Mouse (Mus musculus): ENCODE data around the gene Nadk.

The Nadk gene

GRCm38 (mm10) chr4:155601997-155602456, 39.8 kb downstream of the Nadk start:
- ATAC-seq (ENCODE audit: low TSS enrichment): peak; percentile 27; the same call in 1 of the 2 replicates

- no peak for ATAC-seq (ENCODE audit: low TSS enrichment)
These were observed 40.6 kb downstream of the Nadk start for GRCm38 (mm10) chr4:155602753-155603152.

- no peak for ATAC-seq (ENCODE audit: low TSS enrichment)
These were observed 41.6 kb downstream of the Nadk start for GRCm38 (mm10) chr4:155603801-155604200.

DNA sequence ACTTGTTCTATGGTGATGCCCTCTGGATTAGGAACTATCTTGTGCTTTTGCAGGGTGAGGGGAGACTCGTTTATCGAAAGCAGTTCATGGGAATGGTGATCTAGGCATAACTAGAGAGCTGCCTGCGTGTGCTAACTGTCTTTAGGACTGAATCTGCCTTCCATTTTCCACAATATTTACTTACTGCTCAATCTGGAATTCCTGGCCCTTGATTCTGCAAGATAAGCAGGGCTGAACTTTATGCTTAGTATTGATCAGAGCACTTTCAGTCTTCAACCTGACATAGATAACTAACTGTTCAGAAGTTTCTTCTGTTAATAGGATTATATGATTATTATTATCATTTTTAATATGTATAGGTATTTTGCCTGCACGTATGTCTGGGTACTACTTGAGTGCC, 43.0 kb downstream of the Nadk start:
- ATAC-seq (ENCODE audit: low TSS enrichment): no peak

DNA sequence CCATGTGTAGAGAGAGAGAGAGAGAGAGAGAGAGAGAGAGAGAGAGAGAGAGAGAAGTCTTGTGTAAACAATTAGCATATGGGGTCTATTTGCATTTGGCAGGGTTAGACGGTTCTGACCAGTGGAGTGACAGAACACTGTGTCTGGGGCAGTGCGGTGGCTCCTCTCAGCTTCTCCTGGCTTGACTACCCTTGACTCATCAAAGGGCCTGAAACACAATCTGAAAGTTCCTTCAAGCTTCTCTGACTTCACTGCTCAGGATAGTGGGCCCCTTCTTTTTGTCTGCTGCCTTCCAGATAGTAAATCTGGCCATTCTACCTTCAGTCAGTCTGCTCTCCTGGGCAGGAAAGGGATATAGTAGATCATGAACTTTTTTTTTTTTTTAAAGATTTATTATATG, 44.6 kb downstream of the Nadk start:
- no peak for ATAC-seq (ENCODE audit: low TSS enrichment)

- ATAC-seq (ENCODE audit: low TSS enrichment): no peak
These were observed 49.7 kb downstream of the Nadk start for GRCm38 (mm10) chr4:155611860-155612259.

GRCm38 (mm10) chr4:155613264-155613663, 51.1 kb downstream of the Nadk start:
- ATAC-seq (ENCODE audit: low TSS enrichment): no peak

DNA sequence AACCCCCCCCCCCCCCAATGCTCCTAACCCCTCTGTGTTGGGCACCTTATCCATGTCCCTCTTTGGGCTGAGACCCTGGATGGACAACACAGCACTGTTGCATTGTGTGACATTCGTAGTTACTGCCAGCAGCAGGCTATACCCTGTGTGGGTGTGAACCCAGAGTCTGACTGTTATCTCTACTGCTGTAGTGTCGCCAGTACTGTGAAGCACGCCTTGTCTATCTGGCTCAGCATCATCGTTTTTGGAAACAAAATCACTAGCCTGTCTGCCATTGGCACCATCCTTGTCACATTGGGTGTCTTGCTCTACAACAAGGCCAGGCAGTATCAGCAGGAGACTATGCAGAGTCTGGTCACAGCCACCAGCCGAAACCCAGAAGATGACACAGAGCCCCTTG, 56.1 kb downstream of the Nadk start:
- no peak for ATAC-seq (ENCODE audit: low TSS enrichment)

DNA sequence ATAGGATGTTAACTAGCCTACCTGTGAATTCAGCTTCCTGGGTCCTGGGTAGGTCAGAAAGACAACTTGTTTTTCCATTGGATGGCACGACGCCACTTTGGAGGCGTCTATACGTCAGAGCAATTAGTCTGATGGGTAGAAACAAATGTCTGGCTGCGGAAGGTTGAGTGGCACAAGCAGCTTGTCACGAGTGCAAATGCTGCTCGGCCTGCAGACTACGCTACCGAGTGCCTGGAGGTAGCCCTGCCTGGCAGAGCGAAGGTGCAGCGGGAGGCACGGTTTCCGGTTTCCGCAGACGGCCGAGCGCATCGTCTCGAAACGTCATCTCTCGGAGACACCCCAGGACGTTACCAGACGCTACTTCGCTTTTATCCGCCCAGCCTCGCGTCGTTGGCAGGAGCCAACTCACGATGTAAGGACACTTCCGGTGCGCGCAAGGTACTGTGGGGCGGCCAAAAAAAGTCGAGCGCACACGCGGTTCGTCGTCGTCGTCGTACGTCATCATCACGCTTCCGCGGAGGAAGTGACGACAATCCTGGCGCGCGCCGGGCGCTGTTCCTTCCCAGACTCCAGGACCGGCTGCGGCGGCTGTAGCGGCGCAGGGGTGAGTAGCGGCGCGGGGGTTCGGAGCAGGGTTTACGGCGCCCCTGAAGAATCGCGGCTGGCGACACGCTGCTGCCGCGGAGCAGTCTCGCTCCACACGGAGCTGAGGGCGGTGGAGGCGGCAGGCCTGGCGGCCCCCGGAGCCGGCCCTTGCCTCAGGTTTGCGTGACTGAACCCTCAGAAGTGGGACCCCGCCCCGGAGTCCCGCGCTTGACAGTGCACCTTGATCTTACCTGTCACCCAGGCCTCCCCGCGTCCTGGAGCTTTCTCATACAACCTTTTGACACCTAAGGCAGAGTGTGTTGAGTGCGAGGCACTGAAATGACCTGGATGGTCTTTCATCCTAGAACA, 62.4 kb downstream of the Nadk start, which contains the start of gene Cdk11b:
TSS of gene Cdk11b (plus strand) at position 517 of the 954 bp plus-strand sequence.
- ATAC-seq (ENCODE audit: low TSS enrichment): peak; percentile 99

DNA sequence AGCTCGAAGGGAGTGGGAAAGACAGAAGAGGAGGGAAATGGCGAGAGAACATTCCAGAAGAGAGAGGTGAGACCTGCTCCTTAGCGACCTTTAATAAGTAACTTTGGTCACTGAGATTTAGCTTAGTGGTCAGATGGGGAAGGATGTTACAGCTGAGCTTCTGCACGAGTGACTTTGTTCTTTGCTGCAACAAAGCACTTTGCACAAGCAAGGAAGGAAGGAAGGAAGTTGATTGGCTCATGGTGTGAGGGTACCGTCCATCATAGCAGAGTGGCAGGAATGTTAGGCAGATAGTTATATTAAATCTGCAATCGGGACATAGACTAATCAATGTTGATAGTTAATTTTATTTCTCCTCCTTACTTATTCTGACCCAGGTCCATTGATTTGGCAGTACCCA, 68.1 kb downstream of the Nadk start:
- ATAC-seq (ENCODE audit: low TSS enrichment): no peak

GRCm38 (mm10) chr4:155635766-155636499, 73.8 kb downstream of the Nadk start:
- no peak for ATAC-seq (ENCODE audit: low TSS enrichment)

All from frontal cortex, adult (tissue).